Mouse (Mus musculus) embryonic facial prominence, embryonic 15.5 days (tissue): ENCODE data around the gene Ccdc42. TPM values are rescaled to one million over a fixed set of nuclear protein-coding genes. Genes with fewer than 3 reads are reported as not detected.

Experiments
- ATAC-seq: fragments of 200-750 bp; cut with Nextera tagmentation; 2 replicates; pipeline ENCODE4 v1.8.0; 2017; ENCODE audit warnings: low read depth, moderate TSS enrichment; ENCODE audit not compliant: insufficient number of reproducible peaks, low FRiP score, low TSS enrichment
- H3K27ac ChIP-seq: fragments of 300-500 bp; sonication (generic); replicated peaks from 2 replicates; pipeline ENCODE4 v1.5.1; 2015; ENCODE audit warnings: mild to moderate bottlenecking, inconsistent platforms
- H3K27me3 ChIP-seq: fragments of 300-500 bp; sonication (generic); 2 replicates; pipeline ENCODE4 v1.6.1; 2015; ENCODE audit warnings: inconsistent platforms
- H3K36me3 ChIP-seq: fragments of 300-500 bp; sonication (generic); 2 replicates; pipeline ENCODE4 v1.6.1; 2015; ENCODE audit warnings: mild to moderate bottlenecking, inconsistent platforms
- H3K4me1 ChIP-seq: fragments of 300-500 bp; sonication (generic); 2 replicates; pipeline ENCODE4 v1.6.1; 2015; ENCODE audit warnings: inconsistent platforms
- H3K4me2 ChIP-seq: fragments of 300-500 bp; sonication (generic); replicated peaks from 2 replicates; pipeline ENCODE4 v1.6.1; 2015; ENCODE audit warnings: mild to moderate bottlenecking, inconsistent platforms
- H3K4me3 ChIP-seq: fragments of 300-500 bp; sonication (generic); replicated peaks from 2 replicates; pipeline ENCODE4 v1.5.1; 2015; ENCODE audit warnings: mild to moderate bottlenecking, inconsistent platforms
- H3K9ac ChIP-seq: fragments of 300-500 bp; sonication (generic); 2 replicates; pipeline ENCODE4 v1.6.1; 2015; ENCODE audit warnings: inconsistent platforms
- H3K9me3 ChIP-seq: fragments of 300-500 bp; sonication (generic); replicated peaks from 2 replicates; pipeline ENCODE4 v1.6.1; 2016; ENCODE audit warnings: inconsistent platforms
- WGBS: fragments of 180-500 bp; shearing (Covaris S2); methylation state at CpG from one replicate; pipeline ENCODE4 v1.1.7; 2015; 5-methylcytosine and 5-hydroxymethylcytosine counted together
- polyA plus RNA-seq: library from polyadenylated mRNA; unstranded; fragments of >200 nt; fragmentation: Nextera tagmentation; extraction: Ambion mirVana; gene quantifications from 2 replicates; pipeline ENCODE4 v1.2.1, GENCODE M21; 2015

Gene Ccdc42
- polyA plus RNA-seq = 0.20 TPM in 1 of 2 replicates, not detected in the other

DNA sequence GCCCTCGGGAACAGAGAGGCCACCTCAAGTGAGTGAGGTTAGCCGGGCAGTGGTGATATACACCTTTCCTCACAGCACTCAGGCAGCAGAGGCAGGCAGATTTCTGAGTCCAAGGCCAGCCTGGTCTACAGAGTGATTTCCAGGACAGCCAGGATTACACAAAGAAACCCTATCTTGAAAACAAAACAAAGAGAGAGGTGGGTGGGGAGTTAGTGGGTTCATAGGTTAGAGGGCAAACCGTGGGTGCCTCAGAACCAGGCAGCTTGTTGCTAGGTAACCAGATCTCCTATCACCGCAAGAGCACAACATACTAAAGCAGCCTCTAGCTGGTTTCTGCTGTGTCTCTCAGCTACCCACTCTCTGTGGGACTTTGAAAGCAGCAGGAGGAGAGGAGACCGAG lies at the start of gene Ccdc42:
Ccdc42 (plus strand) TSS at position 301 of the 400 bp plus-strand sequence.
- no peak within 1 kb of the TSS for H3K4me3 ChIP-seq
- H3K9ac ChIP-seq = no peak within 1 kb of the TSS
- WGBS = 80% methylated on average over 5 of the region's 5 CpGs
- H3K27ac ChIP-seq = no peak within 1 kb of the TSS
- H3K27me3 ChIP-seq = no peaks in the 10 kb centered on the region
- no peaks in the 10 kb centered on the region for H3K9me3 ChIP-seq
- H3K4me2 ChIP-seq = no peak within 1 kb of the TSS
- no peak for ATAC-seq
- 0 out of 2 replicates have a peak, but pooled peaks cover 5% of the 10 kb centered on the region for H3K4me1 ChIP-seq
- H3K36me3 ChIP-seq = no peaks in the 10 kb centered on the region

DNA sequence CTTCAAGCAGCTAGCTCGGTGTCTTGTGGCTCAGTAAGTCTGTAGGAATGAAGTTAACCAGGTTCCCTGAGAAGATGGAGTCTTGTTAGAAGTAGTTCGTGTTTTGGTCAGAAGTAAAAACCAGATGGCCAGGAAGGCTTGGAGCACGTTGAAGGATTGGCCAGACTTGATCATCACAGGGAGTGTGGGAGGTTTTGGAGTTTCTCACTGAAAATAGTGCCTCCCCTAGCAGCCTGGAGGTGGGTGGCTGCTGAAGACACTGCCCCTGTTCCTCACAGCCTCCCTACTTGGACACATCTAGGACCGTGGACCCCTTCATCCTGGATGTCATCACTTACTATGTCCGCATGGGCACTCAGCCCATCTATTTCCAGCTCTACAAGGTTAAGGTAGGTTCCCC lies 47.2 kb upstream of the Ccdc42 start:
- peaks cover 2% of the 10 kb centered on the region; the same call in 1 of the 2 replicates for H3K4me1 ChIP-seq
- H3K9me3 ChIP-seq = no peaks in the 10 kb centered on the region
- H3K4me3 ChIP-seq = no peak overlapping the region
- H3K4me2 ChIP-seq = no peak overlapping the region
- WGBS = 54% methylated on average over 5 of the region's 5 CpGs
- H3K27me3 ChIP-seq = no peaks in the 10 kb centered on the region
- H3K9ac ChIP-seq = no peak overlapping the region
- H3K27ac ChIP-seq = no peak overlapping the region
- no peak for ATAC-seq
- no peaks in the 10 kb centered on the region for H3K36me3 ChIP-seq

DNA sequence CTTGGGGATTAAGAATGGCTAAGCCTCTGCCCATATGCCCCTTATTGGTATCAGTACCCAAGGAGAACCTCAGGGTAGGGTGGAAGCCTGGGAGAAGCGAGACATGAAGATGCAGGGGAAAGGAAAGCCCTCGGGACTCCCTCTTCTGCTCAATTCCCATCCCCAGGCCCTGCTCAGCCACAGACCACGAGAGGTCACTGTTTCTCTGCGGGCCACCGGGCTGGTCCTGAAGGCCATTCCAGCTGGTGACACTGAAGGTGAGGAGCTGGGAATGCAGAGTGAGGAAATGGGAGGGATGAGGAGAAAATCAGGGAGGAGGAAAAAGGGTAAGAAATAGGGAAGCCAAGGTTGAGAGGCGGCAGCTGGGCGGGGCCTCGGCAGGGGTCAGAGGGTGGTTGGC lies 42.3 kb upstream of the Ccdc42 start:
- WGBS = 15% methylated on average over 8 of the region's 8 CpGs
- Histone ChIP-seq H3K4me1 (peaks cover 4% of the 10 kb centered on the region; the same call in 1 of the 2 replicates), H3K27ac (no peak overlapping the region), H3K27me3 (no peaks in the 10 kb centered on the region), H3K36me3 (no peaks in the 10 kb centered on the region), H3K9me3 (no peaks in the 10 kb centered on the region), H3K9ac (no peak overlapping the region), H3K4me2 (no peak overlapping the region), H3K4me3 (no peak overlapping the region)
- ATAC-seq = no peak

DNA sequence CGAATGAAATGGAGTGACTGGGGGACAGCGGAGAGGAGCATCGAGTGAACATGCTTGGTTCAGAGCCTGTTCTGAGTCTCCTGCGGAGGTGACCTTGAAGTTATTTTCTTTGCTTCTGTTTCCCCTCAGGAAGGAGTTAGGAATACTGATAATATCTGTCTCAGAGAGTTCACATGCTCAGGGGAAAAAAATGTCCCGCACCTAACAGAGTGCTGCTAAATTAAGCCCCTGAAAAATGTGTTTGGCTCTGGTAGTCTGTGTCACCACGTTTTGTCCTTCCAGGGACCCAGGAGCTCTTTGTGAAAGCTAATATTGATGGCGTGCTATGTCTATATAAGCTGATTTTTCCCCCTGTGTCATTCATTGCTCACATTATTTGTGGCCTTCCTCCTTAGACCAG lies 41.6 kb upstream of the Ccdc42 start:
- WGBS = 39% methylated on average over 7 of the region's 7 CpGs
- H3K27ac ChIP-seq = no peak overlapping the region
- H3K9ac ChIP-seq = no peak overlapping the region
- H3K4me3 ChIP-seq = no peak overlapping the region
- H3K4me2 ChIP-seq = no peak overlapping the region
- H3K36me3 ChIP-seq = no peaks in the 10 kb centered on the region
- peaks cover 4% of the 10 kb centered on the region; the same call in 1 of the 2 replicates for H3K4me1 ChIP-seq
- no peaks in the 10 kb centered on the region for H3K27me3 ChIP-seq
- ATAC-seq = no peak
- no peaks in the 10 kb centered on the region for H3K9me3 ChIP-seq

DNA sequence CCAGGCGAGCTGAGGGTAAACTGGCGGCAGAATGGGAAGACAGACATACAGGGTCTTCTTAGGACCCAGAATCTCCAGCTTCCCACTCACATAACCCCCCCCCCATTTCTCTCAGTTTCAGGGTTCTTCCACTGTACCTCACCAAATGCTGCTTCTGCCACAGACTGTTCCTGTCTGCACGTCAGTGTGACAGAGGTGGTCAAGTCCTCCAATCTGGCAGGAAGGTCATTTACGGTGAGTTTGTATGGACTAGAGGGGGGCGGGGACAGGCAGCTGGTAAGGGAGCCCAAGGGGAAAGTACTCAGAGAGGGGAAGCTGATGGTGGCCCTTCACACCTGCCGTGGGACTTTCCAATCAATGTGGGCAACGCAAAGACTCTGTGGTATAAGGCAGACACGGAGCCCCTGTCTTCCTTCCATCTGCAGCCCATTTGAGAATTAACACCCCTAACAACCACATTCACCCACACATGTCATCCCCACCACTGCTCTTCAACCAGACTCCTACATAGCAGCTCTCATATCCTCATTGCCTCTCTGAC lies 41.1 kb upstream of the Ccdc42 start:
- Histone ChIP-seq H3K9me3 (no peaks in the 10 kb centered on the region), H3K4me2 (no peak overlapping the region), H3K4me1 (peaks cover 4% of the 10 kb centered on the region; the same call in 1 of the 2 replicates), H3K4me3 (no peak overlapping the region), H3K36me3 (no peaks in the 10 kb centered on the region), H3K9ac (no peak overlapping the region), H3K27me3 (no peaks in the 10 kb centered on the region), H3K27ac (no peak overlapping the region)
- WGBS = 68% methylated on average over 8 of the region's 8 CpGs
- no peak for ATAC-seq

DNA sequence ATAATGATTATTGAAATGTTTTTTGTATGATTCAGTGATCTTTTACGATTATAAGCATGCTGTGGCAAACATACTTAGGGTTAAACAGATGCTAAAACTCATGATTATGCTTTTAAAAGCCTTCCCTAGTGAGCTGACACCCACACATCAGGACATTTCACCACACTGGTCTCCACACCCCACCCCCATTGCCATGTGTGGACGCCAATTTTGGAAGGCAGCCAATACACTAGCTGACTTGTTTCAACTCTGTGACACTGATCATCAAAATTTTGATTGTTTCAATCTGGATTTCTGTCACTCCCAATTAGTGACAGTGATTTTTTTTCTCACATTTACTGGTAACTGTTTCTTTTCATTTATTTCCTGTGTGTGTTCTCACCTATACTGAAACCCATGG lies 39.3 kb upstream of the Ccdc42 start:
- Histone ChIP-seq H3K27ac (no peak overlapping the region), H3K4me1 (peaks cover 4% of the 10 kb centered on the region; the same call in 1 of the 2 replicates), H3K9ac (no peak overlapping the region), H3K9me3 (no peaks in the 10 kb centered on the region), H3K27me3 (no peaks in the 10 kb centered on the region), H3K36me3 (no peaks in the 10 kb centered on the region), H3K4me3 (no peak overlapping the region), H3K4me2 (no peak overlapping the region)
- WGBS = 45% methylated on average over 2 of the region's 2 CpGs
- no peak for ATAC-seq

DNA sequence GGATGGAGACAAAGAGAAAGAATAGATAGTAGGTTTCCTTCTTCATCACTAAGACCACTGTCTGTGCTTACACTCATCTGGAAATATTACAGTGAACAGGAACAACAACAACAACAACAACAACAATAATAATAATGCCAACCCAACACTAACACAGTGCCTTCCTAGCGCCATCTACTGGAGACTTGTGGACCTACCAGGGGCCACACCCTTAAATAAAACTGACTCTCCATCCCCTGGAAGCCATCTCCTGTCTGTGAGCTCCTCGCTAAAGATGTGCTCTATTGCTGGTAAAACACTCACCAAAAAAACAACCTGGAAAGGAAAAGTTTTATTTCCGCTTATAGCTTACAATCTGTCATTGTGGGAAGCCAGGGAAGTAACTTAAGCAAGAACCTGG lies 37.2 kb upstream of the Ccdc42 start:
- no peak overlapping the region for H3K4me2 ChIP-seq
- no peak overlapping the region for H3K9ac ChIP-seq
- peaks cover 3% of the 10 kb centered on the region; the same call in 1 of the 2 replicates for H3K4me1 ChIP-seq
- no peak overlapping the region for H3K4me3 ChIP-seq
- no peaks in the 10 kb centered on the region for H3K27me3 ChIP-seq
- 51% methylated on average over 3 of the region's 3 CpGs for WGBS
- no peak overlapping the region for H3K27ac ChIP-seq
- no peaks in the 10 kb centered on the region for H3K36me3 ChIP-seq
- ATAC-seq = no peak
- H3K9me3 ChIP-seq = no peaks in the 10 kb centered on the region

DNA sequence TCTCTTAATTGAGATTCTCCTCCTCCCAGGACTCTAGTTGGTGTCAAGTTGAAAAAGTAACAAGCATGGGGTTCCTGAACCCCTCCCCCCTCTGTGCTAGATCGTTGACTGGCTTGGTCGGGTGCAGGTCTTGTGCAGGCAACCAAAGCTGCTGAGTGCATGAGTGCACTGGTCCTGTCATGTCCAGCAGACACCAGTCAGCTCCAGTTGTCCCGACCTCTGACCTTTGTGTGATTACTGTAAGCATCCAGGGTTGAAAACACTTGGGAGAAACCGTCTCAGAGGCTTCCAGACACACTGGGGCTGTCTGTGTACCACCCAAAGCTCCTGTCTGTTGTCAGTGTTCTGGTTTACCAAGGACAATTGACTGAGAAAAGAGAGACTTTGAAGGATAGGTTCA lies 36.5 kb upstream of the Ccdc42 start:
- no peak overlapping the region for H3K4me3 ChIP-seq

DNA sequence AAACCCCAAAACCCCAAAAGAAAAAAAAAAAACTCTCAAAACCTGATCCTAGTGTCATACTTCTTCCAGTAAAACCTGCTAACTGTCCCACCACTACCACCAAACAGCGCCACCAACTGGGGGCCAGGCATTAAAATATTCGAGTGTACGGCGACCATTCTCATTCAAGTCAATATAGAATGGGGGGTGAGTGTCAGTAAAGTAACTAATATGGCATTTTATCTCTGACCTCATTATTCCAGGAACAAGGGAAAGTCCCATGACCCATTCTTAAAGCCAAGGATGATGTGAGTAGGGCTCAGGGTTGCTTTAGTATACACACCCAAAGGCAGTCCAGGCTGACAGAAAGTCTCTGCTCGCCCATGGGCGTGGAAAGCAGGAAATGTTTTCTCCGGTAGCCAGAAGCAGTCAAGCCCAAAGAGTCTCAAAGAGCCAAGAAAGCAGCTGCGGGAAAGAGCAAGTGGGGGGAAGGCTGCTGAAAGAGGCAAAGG lies 32.8 kb upstream of the Ccdc42 start:
- Histone ChIP-seq H3K4me2 (no peak overlapping the region), H3K27ac (no peak overlapping the region), H3K27me3 (peaks cover 9% of the 10 kb centered on the region; the same call in 1 of the 2 replicates), H3K9ac (no peak overlapping the region), H3K36me3 (no peaks in the 10 kb centered on the region), H3K9me3 (no peaks in the 10 kb centered on the region), H3K4me1 (peaks cover 7% of the 10 kb centered on the region; the same call in 1 of the 2 replicates), H3K4me3 (no peak overlapping the region)
- ATAC-seq = no peak
- 36% methylated on average over 8 of the region's 8 CpGs for WGBS

More for the DNA sequence above, 36.5 kb upstream of the Ccdc42 start:
- no peaks in the 10 kb centered on the region for H3K27me3 ChIP-seq
- 46% methylated on average over 4 of the region's 4 CpGs for WGBS
- H3K36me3 ChIP-seq = no peaks in the 10 kb centered on the region
- H3K4me1 ChIP-seq = no peaks in the 10 kb centered on the region
- no peak for ATAC-seq
- H3K9ac ChIP-seq = no peak overlapping the region
- H3K27ac ChIP-seq = no peak overlapping the region
- no peak overlapping the region for H3K4me2 ChIP-seq
- H3K9me3 ChIP-seq = no peaks in the 10 kb centered on the region

DNA sequence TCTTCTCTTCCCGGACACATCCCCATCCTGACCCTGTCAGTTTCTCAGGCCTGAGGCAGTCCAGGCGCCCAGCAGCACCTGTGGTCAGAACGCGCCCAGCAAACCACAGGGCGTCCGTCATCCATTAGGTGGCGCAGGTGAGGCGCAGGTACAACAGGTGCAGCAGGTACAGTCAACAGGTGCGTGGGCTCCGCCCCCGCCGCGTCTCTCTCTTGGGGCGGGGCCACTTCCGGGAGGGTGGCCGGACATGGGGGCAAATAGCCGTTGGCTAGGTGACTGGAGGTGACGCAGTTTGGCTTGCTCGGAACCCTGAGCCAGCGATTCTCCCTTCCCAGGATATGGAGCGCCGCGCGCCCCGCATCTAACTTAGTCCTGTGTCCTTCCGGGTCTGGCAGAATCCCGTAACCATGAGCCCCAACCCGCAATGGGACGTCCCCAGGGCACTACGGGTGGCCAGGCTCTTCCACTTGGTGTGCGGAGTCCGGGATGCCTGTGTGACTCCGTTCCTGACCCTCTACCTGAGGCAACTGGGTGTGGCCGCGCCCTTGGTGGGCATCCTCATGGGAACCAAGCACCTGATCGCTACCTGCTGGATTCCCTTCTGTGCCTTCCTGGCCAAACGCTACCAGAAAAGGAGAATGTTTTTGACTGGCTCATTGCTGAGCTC lies 30.8 kb upstream of the Ccdc42 start, which contains the start of gene Mfsd6l:
Mfsd6l (plus strand) TSS at position 269 of the 667 bp plus-strand sequence.
- no peaks in the 10 kb centered on the region for H3K9me3 ChIP-seq
- 6% methylated on average over 37 of the region's 37 CpGs for WGBS
- H3K9ac ChIP-seq = no peak within 1 kb of the TSS
- H3K27me3 ChIP-seq = peaks cover 9% of the 10 kb centered on the region; the same call in 1 of the 2 replicates
- peak within 1 kb of the TSS; percentile 26 for H3K4me3 ChIP-seq
- peaks cover 7% of the 10 kb centered on the region; the same call in 1 of the 2 replicates for H3K4me1 ChIP-seq
- H3K4me2 ChIP-seq = peak within 1 kb of the TSS; percentile 37
- ATAC-seq = 0 out of 2 replicates have a peak, but pooled peaks have one; percentile 55
- H3K27ac ChIP-seq = no peak within 1 kb of the TSS
- H3K36me3 ChIP-seq = no peaks in the 10 kb centered on the region

DNA sequence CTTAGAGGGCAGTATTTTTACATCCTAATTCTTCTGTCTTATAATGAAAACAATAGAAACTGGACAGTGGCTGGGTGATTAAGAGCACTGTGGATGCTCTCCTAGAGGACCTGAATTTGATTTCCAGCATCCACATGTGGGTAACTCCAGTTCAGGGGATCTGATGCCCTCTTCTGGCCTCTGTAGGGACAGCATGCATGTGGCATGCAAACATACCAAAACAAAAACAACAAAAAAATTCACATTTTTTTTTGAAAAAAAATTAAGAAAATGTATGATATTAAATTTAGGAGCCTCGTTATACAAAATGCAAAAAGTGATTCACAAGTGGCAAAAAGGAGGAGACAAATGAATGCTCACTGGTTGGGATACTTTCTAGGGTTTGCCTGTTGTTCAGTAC lies 27.3 kb upstream of the Ccdc42 start:
- Histone ChIP-seq H3K27me3 (peaks cover 9% of the 10 kb centered on the region; the same call in 1 of the 2 replicates), H3K9ac (no peak overlapping the region), H3K36me3 (no peaks in the 10 kb centered on the region), H3K4me2 (no peak overlapping the region), H3K4me3 (no peak overlapping the region), H3K4me1 (peaks cover 7% of the 10 kb centered on the region; the same call in 1 of the 2 replicates), H3K27ac (no peak overlapping the region), H3K9me3 (no peaks in the 10 kb centered on the region)
- no peak for ATAC-seq
- WGBS = 38% methylated on average over 1 of the region's 1 CpGs
